Mouse (Mus musculus) limb, embryonic 14.5 days (tissue): ENCODE results near the gene Ube2dnl2. TPM values are rescaled to one million over a fixed set of nuclear protein-coding genes. Genes with fewer than 3 reads are reported as not detected.

ENCODE experiments used
- ATAC-seq: fragments of 200-750 bp; cut with Nextera tagmentation; 2 replicates; pipeline ENCODE4 v1.8.0; 2017; ENCODE audit warnings: low read depth, moderate number of reproducible peaks, moderate TSS enrichment; ENCODE audit not compliant: low FRiP score
- DNase-seq: peaks from one replicate; pipeline ENCODE4 v3.0.0-alpha.2; 2015; ENCODE audit warnings: low spot score
- H3K27ac ChIP-seq: fragments of 300-500 bp; sonication (generic); replicated peaks from 2 replicates; pipeline ENCODE4 v1.5.1; 2014; ENCODE audit warnings: low read depth, mild to moderate bottlenecking, low read length, moderate library complexity, mixed read lengths
- H3K27me3 ChIP-seq: fragments of 300-500 bp; sonication (generic); 2 replicates; pipeline ENCODE4 v1.6.1; 2014; ENCODE audit warnings: low read length, mixed read lengths; ENCODE audit not compliant: control insufficient read depth, insufficient read depth
- H3K36me3 ChIP-seq: fragments of 300-500 bp; sonication (generic); 2 replicates; pipeline ENCODE4 v1.6.1; 2014; ENCODE audit warnings: mild to moderate bottlenecking, low read length, moderate library complexity, mixed read lengths; ENCODE audit not compliant: control insufficient read depth, insufficient read depth
- H3K4me1 ChIP-seq: fragments of 300-500 bp; sonication (generic); 2 replicates; pipeline ENCODE4 v1.6.1; 2014; ENCODE audit warnings: antibody characterized with exemption, low read length, mixed read lengths; ENCODE audit not compliant: control insufficient read depth, insufficient read depth
- H3K4me2 ChIP-seq: fragments of 300-500 bp; sonication (generic); replicated peaks from 2 replicates; pipeline ENCODE4 v1.6.1; 2014; ENCODE audit warnings: low read depth, mild to moderate bottlenecking, low read length, moderate library complexity; ENCODE audit not compliant: severe bottlenecking
- H3K4me3 ChIP-seq: fragments of 300-500 bp; sonication (generic); replicated peaks from 2 replicates; pipeline ENCODE4 v1.5.1; 2014; ENCODE audit warnings: low read length
- H3K9ac ChIP-seq: fragments of 300-500 bp; sonication (generic); 2 replicates; pipeline ENCODE4 v1.6.1; 2014; ENCODE audit warnings: mild to moderate bottlenecking, low read depth, low read length, moderate library complexity; ENCODE audit not compliant: severe bottlenecking
- H3K9me3 ChIP-seq: fragments of 300-500 bp; sonication (generic); 2 replicates; pipeline ENCODE4 v1.6.1; 2016; ENCODE audit warnings: low read length; ENCODE audit not compliant: control insufficient read depth
- POLR2A ChIP-seq: fragments of 200-500 bp; IDR thresholded peaks from 2 replicates; pipeline ENCODE4 v1.8.0; 2012; ENCODE audit warnings: inconsistent platforms, mild to moderate bottlenecking, moderate library complexity, borderline replicate concordance; ENCODE audit not compliant: insufficient read depth, insufficient read length; ENCODE audit errors: extremely low read depth
- WGBS: fragments of 180-500 bp; shearing (Covaris S2); extraction: QIAGEN DNeasy Blood & Tissue Kit; methylation state at CpG from one replicate; pipeline ENCODE4 v1.1.7; 2014; 5-methylcytosine and 5-hydroxymethylcytosine counted together
- polyA plus RNA-seq, 2 experiments: library from polyadenylated mRNA; depleted of rRNA in 1 of 2; stranded (reverse) in 1 of 2; unstranded in 1 of 2; fragments of >200 nt; fragmentation: Nextera tagmentation in 1 of 2; extraction: Ambion mirVana in 1 of 2; gene quantifications; 2 replicates each; pipeline versions ENCODE4 v1.2.1 to v1.2.3; 2012 to 2014

The Ube2dnl2 gene
- not detected in 2 replicates for polyA plus RNA-seq (2012; rRNA removed)
- polyA plus RNA-seq (2014; fragmentation: Nextera tagmentation; extraction: Ambion mirVana), result not detected in 2 replicates

DNA sequence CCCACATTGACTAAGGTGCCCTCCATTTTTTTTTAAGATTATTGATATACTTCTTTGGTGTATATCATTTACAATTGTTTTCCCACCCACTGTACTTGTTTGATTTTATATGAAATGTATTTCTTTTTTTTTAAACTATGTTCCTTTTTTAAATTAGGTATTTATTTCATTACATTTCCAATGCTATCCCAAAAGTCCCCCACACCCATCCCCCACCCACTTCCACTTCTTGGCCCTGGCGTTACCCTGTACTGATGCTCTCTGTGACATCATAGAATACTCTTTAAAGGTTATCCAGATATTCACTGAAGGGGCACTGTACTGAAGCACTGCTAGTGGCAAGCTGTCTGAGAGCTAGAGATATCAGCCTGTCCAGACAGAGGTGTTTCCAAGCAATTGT, at the start of gene Ube2dnl2:
Gene Ube2dnl2, plus strand, starts transcription at position 301 of the 400 bp plus-strand sequence.
- WGBS, result 62% methylated on average over 1 of the region's 1 CpGs

DNA sequence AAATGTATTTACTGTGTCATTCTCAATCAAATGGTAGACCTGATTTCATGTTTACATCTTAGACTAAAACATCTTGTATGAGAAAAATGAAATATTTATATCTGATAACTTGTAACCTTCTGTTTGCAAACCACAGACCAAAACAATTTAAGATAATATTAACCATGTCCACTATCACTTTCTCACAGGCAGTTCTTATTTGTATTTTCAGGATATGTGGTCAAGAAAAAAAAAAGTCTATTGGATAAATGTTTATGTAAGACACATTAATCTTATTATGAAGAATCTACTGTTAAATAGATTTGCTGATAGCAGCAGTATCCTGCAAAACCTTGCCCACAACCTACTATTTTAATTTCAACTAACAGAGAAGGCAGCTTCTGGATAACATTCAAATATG, 11.9 kb upstream of the Ube2dnl2 start:
- no peak overlapping the region for H3K4me2 ChIP-seq
- no peak for TF ChIP-seq POLR2A
- ATAC-seq, result no peak

More for the DNA sequence above, at the start of gene Ube2dnl2:
- Histone ChIP-seq H3K4me2 (no peak within 1 kb of the TSS), H3K27me3 (no peaks in the 10 kb centered on the region), H3K9me3 (no peaks in the 10 kb centered on the region), H3K4me1 (no peaks in the 10 kb centered on the region), H3K4me3 (no peak within 1 kb of the TSS), H3K9ac (no peak within 1 kb of the TSS), H3K27ac (no peak within 1 kb of the TSS), H3K36me3 (no peaks in the 10 kb centered on the region)
- no peak for TF ChIP-seq POLR2A
- ATAC-seq, result no peak
- DNase-seq, result no peak

DNA sequence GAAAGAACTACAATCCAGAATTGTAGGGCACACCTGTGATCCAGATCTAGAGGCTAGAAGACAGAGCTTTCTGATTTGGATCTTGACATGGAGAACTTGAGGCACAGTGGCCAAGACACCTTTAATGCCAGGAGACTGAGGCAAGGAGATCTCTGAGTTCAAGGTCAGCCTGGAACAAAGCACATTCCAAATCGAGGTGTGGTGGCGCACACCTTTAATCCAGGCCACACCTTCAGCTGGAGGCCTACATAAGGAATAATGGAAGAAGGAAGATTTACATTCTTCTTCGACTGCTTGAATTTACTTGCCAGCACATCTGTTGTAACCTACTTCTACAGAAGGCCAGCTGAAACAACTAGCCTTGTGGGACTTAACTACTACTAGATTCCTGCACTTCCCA, 9.9 kb upstream of the Ube2dnl2 start:
- Histone ChIP-seq H3K9me3 (no peaks in the 10 kb centered on the region), H3K4me3 (no peak overlapping the region), H3K9ac (no peak overlapping the region), H3K4me1 (no peaks in the 10 kb centered on the region), H3K27ac (no peak overlapping the region), H3K27me3 (no peaks in the 10 kb centered on the region), H3K36me3 (no peaks in the 10 kb centered on the region), H3K4me2 (no peak overlapping the region)
- ATAC-seq, result no peak
- TF ChIP-seq POLR2A, result no peak
- 85% methylated on average over 3 of the region's 3 CpGs for WGBS
- DNase-seq, result no peak

More for the DNA sequence above, 11.9 kb upstream of the Ube2dnl2 start:
- Histone ChIP-seq H3K27ac (no peak overlapping the region), H3K4me3 (no peak overlapping the region), H3K9ac (no peak overlapping the region), H3K36me3 (no peaks in the 10 kb centered on the region), H3K9me3 (no peaks in the 10 kb centered on the region), H3K27me3 (no peaks in the 10 kb centered on the region), H3K4me1 (no peaks in the 10 kb centered on the region)
- no peak for DNase-seq

DNA sequence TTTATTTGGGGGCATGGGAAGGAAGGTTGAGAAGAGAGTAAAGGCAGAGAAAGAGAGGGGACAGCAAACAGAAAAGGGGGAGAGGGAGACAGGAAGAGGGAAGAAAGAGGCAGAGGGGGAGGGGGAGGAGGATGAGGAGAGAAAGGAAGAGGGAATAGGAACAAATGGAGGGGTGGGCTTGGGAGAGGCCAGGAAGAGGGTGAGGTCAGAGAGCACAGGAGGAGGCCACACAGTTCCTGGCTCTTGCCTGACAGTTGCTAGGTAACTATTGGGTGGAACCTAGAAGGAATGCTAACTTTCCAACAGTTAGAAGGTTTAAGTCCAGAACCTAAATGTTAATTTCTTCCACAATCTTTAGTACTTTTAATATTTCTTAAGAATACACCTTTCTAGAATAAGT, 4.0 kb upstream of the Ube2dnl2 start:
- Histone ChIP-seq H3K4me3 (no peak overlapping the region), H3K9ac (no peak overlapping the region), H3K9me3 (no peaks in the 10 kb centered on the region), H3K4me2 (no peak overlapping the region), H3K36me3 (no peaks in the 10 kb centered on the region), H3K27ac (no peak overlapping the region), H3K4me1 (no peaks in the 10 kb centered on the region), H3K27me3 (no peaks in the 10 kb centered on the region)
- DNase-seq, result no peak
- no peak for TF ChIP-seq POLR2A
- ATAC-seq, result no peak

DNA sequence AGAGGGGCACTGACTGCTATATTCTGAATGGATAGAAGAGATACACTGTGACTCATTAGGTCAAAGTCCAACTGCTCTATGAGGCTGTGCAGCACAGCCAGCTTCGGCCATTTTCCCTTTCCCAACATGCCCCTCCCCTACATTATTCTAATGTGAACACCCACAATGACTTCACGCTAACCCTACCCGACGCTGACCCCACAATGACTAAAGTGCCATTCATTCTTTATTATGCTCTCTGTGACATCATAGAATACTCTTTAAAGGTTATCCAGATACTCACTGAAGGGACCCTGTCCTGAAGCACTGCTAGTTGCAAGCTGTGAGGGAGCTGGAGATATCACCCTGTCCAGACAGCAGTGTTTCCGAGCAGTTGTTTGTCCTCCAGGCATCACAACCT, 2.7 kb upstream of the Ube2dnl2 start, which contains the start of gene Ube2dnl1:
Gene Ube2dnl1, plus strand, starts transcription at position 301 of the 400 bp plus-strand sequence.
- Histone ChIP-seq H3K9me3 (no peaks in the 10 kb centered on the region), H3K27ac (no peak within 1 kb of the TSS), H3K4me2 (no peak within 1 kb of the TSS), H3K4me1 (no peaks in the 10 kb centered on the region), H3K9ac (no peak within 1 kb of the TSS), H3K4me3 (no peak within 1 kb of the TSS), H3K27me3 (no peaks in the 10 kb centered on the region), H3K36me3 (no peaks in the 10 kb centered on the region)
- WGBS, result 80% methylated on average over 5 of the region's 5 CpGs
- no peak for TF ChIP-seq POLR2A
- ATAC-seq (no peak), DNase-seq (no peak)

DNA sequence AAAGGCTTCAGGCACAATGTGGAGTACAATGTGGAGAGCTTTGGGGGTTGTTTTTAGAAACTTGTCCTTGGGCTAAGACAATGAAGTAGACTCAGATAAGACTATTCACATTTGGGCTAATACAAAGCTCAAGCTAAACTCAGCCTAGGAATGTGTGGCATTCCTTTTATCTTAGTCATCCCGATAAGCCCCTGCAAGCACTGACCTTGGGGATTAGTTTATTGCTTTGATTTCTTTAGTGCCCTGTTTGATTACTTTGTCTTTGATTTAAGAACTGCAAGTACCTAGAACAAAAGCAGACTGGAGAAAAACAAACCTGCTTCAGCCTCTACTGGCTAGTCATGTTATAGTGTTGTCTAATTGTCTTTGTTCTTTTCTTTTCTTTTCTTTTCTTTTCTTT, 47.7 kb downstream of the Ube2dnl2 start:
- no peak for TF ChIP-seq POLR2A
- Histone ChIP-seq H3K9ac (no peak overlapping the region), H3K36me3 (no peaks in the 10 kb centered on the region), H3K27ac (no peak overlapping the region), H3K9me3 (no peaks in the 10 kb centered on the region), H3K4me1 (no peaks in the 10 kb centered on the region), H3K4me2 (no peak overlapping the region), H3K4me3 (no peak overlapping the region), H3K27me3 (no peaks in the 10 kb centered on the region)
- no peak for ATAC-seq
- 33% methylated on average over 1 of the region's 1 CpGs for WGBS
- no peak for DNase-seq

Other genes with a start within 250 kb of the Ube2dnl2 start
- gene Ube2dnl1, start 2.6 kb upstream of the Ube2dnl2 start, polyA plus RNA-seq (2012; rRNA removed), result not detected in 2 replicates
- gene Ube2dnl1, start 2.6 kb upstream of the Ube2dnl2 start, polyA plus RNA-seq (2014; fragmentation: Nextera tagmentation; extraction: Ambion mirVana), result not detected in 2 replicates